Mouse (Mus musculus): Measurements from ENCODE around the gene Dpm2.

DNA sequence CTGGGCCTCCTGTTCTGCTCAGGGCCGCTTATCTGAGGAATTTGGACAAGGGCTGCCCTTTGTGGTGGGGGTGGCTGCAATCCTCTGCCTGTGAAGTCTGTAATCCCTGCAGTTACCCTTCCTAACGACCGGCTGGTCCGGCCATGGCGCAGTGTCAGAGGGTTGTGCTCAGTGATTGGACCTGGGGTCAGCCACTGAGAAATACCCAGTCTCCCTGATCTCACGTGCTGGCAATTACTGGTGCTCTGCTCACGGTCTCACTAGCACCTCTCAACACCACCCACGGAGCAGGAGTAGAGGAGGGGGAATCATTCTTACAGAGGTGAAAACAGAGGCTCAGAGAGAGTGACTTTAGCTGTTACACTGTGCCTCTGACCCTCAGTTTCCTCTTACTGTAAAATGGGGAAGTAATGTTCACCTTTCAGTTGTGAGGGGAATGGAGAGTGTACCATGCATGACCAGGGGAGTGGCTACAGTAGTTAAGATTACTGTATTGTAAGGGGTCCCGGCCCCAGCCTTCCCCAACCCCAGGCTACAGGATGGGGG, 33.2 kb upstream of the Dpm2 start:
- no peak for TF ChIP-seq CTCF (IDR thresholded peaks at IDR 0.05; ENCODE audit: insufficient read depth, low read length)
- no peak for TF ChIP-seq POLR2A (IDR thresholded peaks at IDR 0.05; ENCODE audit: borderline replicate concordance, extremely low read depth, low read depth, low read length)

Data from lung, adult 2 months (tissue).